Mouse (Mus musculus) limb, embryonic 13.5 days (tissue): ENCODE data around the gene Usp28. TPM values are rescaled to one million over a fixed set of nuclear protein-coding genes. Genes with fewer than 3 reads are reported as not detected.
A peak's percentile ranks its signal among the peaks of the same experiment; 100 is the strongest.
"Not testable (repeated sequence)": the region's sequence is repeated elsewhere in the genome, so short reads cannot be mapped to it uniquely, and the experiment has no call there.

ENCODE experiments used
- ATAC-seq: fragments of 200-750 bp; cut with Nextera tagmentation; 2 replicates; pipeline ENCODE4 v1.8.0; 2017; ENCODE audit warnings: low read depth, moderate number of reproducible peaks, moderate TSS enrichment; ENCODE audit not compliant: low FRiP score
- H3K27ac ChIP-seq: fragments of 300-500 bp; sonication (generic); 2 replicates; pipeline ENCODE4 v1.5.1; 2015; ENCODE audit warnings: inconsistent platforms, mild to moderate bottlenecking, moderate library complexity
- H3K27me3 ChIP-seq: fragments of 300-500 bp; sonication (generic); 2 replicates; pipeline ENCODE4 v1.6.1; 2015; ENCODE audit warnings: mild to moderate bottlenecking, inconsistent platforms
- H3K36me3 ChIP-seq: fragments of 300-500 bp; sonication (generic); 2 replicates; pipeline ENCODE4 v1.6.1; 2015; ENCODE audit warnings: inconsistent platforms, mild to moderate bottlenecking, moderate library complexity
- H3K4me1 ChIP-seq: fragments of 300-500 bp; sonication (generic); 2 replicates; pipeline ENCODE4 v1.6.1; 2015; ENCODE audit warnings: inconsistent platforms
- H3K4me2 ChIP-seq: fragments of 300-500 bp; sonication (generic); replicated peaks from 2 replicates; pipeline ENCODE4 v1.6.1; 2015; ENCODE audit warnings: inconsistent platforms, mild to moderate bottlenecking, moderate library complexity
- H3K4me3 ChIP-seq: fragments of 300-500 bp; sonication (generic); 2 replicates; pipeline ENCODE4 v1.5.1; 2015; ENCODE audit warnings: moderate library complexity, mild to moderate bottlenecking, inconsistent platforms
- H3K9ac ChIP-seq: fragments of 300-500 bp; sonication (generic); 2 replicates; pipeline ENCODE4 v1.6.1; 2015; ENCODE audit warnings: mild to moderate bottlenecking, inconsistent platforms
- H3K9me3 ChIP-seq: fragments of 300-500 bp; sonication (generic); 2 replicates; pipeline ENCODE4 v1.6.1; 2016; ENCODE audit warnings: inconsistent platforms
- WGBS: fragments of 180-500 bp; shearing (Covaris S2); methylation state at CpG from one replicate; pipeline ENCODE4 v1.1.7; 2015; 5-methylcytosine and 5-hydroxymethylcytosine counted together
- polyA plus RNA-seq: library from polyadenylated mRNA; unstranded; fragments of >200 nt; fragmentation: Nextera tagmentation; extraction: Ambion mirVana; gene quantifications from 2 replicates; pipeline ENCODE4 v1.2.1, GENCODE M21; 2015

The Usp28 gene
- 37.9 and 44.7 TPM in 2 replicates for polyA plus RNA-seq

GRCm38 (mm10) chr9:48984845-48985707 is at the start of gene Usp28:
Gene Usp28, plus strand, starts transcription at chr9:48985375.
- WGBS, result under 1% methylated on average over 76 of the region's 94 CpGs
- peak within 1 kb of the TSS; percentile 85 for H3K27ac ChIP-seq
- H3K9me3 ChIP-seq, result no peaks in the 10 kb centered on the region
- peak within 1 kb of the TSS; percentile 87 for H3K9ac ChIP-seq
- peak within 1 kb of the TSS; percentile 74 for H3K4me3 ChIP-seq
- no peaks in the 10 kb centered on the region for H3K27me3 ChIP-seq
- peaks cover 4% of the 10 kb centered on the region; the same call in 1 of the 2 replicates for H3K36me3 ChIP-seq
- peaks cover 22% of the 10 kb centered on the region for H3K4me1 ChIP-seq
- ATAC-seq, result peak; percentile 93
- H3K4me2 ChIP-seq, result peak within 1 kb of the TSS; percentile 77

- Histone ChIP-seq H3K9me3 (no peaks in the 10 kb centered on the region), H3K27ac (no peak overlapping the region), H3K4me2 (no peak overlapping the region), H3K27me3 (no peaks in the 10 kb centered on the region), H3K36me3 (no peaks in the 10 kb centered on the region), H3K9ac (no peak overlapping the region), H3K4me1 (no peaks in the 10 kb centered on the region), H3K4me3 (no peak overlapping the region)
- ATAC-seq, result no peak
- WGBS, result 80% methylated on average over 1 of the region's 1 CpGs
Observed at GRCm38 (mm10) chr9:48942349-48942748, 42.8 kb upstream of the Usp28 start.

GRCm38 (mm10) chr9:48947565-48947964 is 37.6 kb upstream of the Usp28 start:
- 88% methylated on average over 4 of the region's 4 CpGs for WGBS
- Histone ChIP-seq H3K4me3 (no peak overlapping the region), H3K36me3 (no peaks in the 10 kb centered on the region), H3K4me1 (no peaks in the 10 kb centered on the region), H3K9me3 (no peaks in the 10 kb centered on the region), H3K27me3 (no peaks in the 10 kb centered on the region), H3K9ac (no peak overlapping the region), H3K27ac (no peak overlapping the region), H3K4me2 (no peak overlapping the region)
- ATAC-seq, result no peak

GRCm38 (mm10) chr9:48961314-48961713 is 23.9 kb upstream of the Usp28 start:
- Histone ChIP-seq H3K27ac (no peak overlapping the region), H3K27me3 (peaks cover 30% of the 10 kb centered on the region), H3K9me3 (no peaks in the 10 kb centered on the region), H3K4me2 (peak overlapping the region; percentile 25; the same call in 1 of the 2 replicates), H3K4me1 (no peaks in the 10 kb centered on the region), H3K36me3 (no peaks in the 10 kb centered on the region), H3K4me3 (no peak overlapping the region), H3K9ac (no peak overlapping the region)
- ATAC-seq, result no peak
- 31% methylated on average over 12 of the region's 12 CpGs for WGBS

GRCm38 (mm10) chr9:48962131-48962530 is 23.0 kb upstream of the Usp28 start:
- Histone ChIP-seq H3K4me3 (no peak overlapping the region), H3K9me3 (no peaks in the 10 kb centered on the region), H3K27ac (no peak overlapping the region; the same call in 1 of the 2 replicates), H3K27me3 (peaks cover 30% of the 10 kb centered on the region), H3K4me1 (no peaks in the 10 kb centered on the region), H3K4me2 (no peak overlapping the region), H3K9ac (no peak overlapping the region), H3K36me3 (no peaks in the 10 kb centered on the region)
- WGBS, result 39% methylated on average over 7 of the region's 7 CpGs
- no peak for ATAC-seq

- no peak within 1 kb of the TSS for H3K9ac ChIP-seq
- no peak for ATAC-seq
- no peak within 1 kb of the TSS for H3K4me3 ChIP-seq
- H3K27ac ChIP-seq, result no peak within 1 kb of the TSS
- H3K4me2 ChIP-seq, result no peak within 1 kb of the TSS
- no peaks in the 10 kb centered on the region for H3K36me3 ChIP-seq
- H3K4me1 ChIP-seq, result no peaks in the 10 kb centered on the region
- H3K27me3 ChIP-seq, result peaks cover 30% of the 10 kb centered on the region
- H3K9me3 ChIP-seq, result no peaks in the 10 kb centered on the region
- WGBS, result 72% methylated on average over 7 of the region's 7 CpGs
Observed at GRCm38 (mm10) chr9:48964587-48965040, 20.6 kb upstream of the Usp28 start, which contains the start of gene Htr3b. Gene Htr3b, minus strand, starts transcription at chr9:48964990.

GRCm38 (mm10) chr9:48972494-48972893 is 12.7 kb upstream of the Usp28 start:
- no peaks in the 10 kb centered on the region for H3K4me1 ChIP-seq
- H3K27ac ChIP-seq, result no peak overlapping the region
- WGBS, result 23% methylated on average over 3 of the region's 3 CpGs
- H3K27me3 ChIP-seq, result no peaks in the 10 kb centered on the region
- no peaks in the 10 kb centered on the region for H3K36me3 ChIP-seq
- no peak overlapping the region for H3K4me3 ChIP-seq
- H3K9me3 ChIP-seq, result no peaks in the 10 kb centered on the region
- H3K4me2 ChIP-seq, result no peak overlapping the region
- H3K9ac ChIP-seq, result no peak overlapping the region
- no peak for ATAC-seq

- H3K4me2 ChIP-seq, result no peak overlapping the region
- 76% methylated on average over 6 of the region's 6 CpGs for WGBS
- H3K9me3 ChIP-seq, result no peaks in the 10 kb centered on the region
- no peaks in the 10 kb centered on the region for H3K27me3 ChIP-seq
- H3K36me3 ChIP-seq, result no peaks in the 10 kb centered on the region
- H3K4me3 ChIP-seq, result no peak overlapping the region
- ATAC-seq, result no peak
- no peak overlapping the region for H3K27ac ChIP-seq
- no peak overlapping the region for H3K9ac ChIP-seq
- no peaks in the 10 kb centered on the region for H3K4me1 ChIP-seq
Observed at GRCm38 (mm10) chr9:48976661-48977355, 8.4 kb upstream of the Usp28 start.

GRCm38 (mm10) chr9:48980371-48980770 is 4.8 kb upstream of the Usp28 start:
- Histone ChIP-seq H3K9me3 (no peaks in the 10 kb centered on the region), H3K27ac (no peak overlapping the region), H3K36me3 (no peaks in the 10 kb centered on the region), H3K27me3 (no peaks in the 10 kb centered on the region), H3K4me3 (no peak overlapping the region), H3K9ac (no peak overlapping the region), H3K4me1 (peaks cover 3% of the 10 kb centered on the region; the same call in 1 of the 2 replicates), H3K4me2 (no peak overlapping the region)
- ATAC-seq, result no peak
- 55% methylated on average over 5 of the region's 5 CpGs for WGBS

- Histone ChIP-seq H3K36me3 (no peaks in the 10 kb centered on the region), H3K27me3 (no peaks in the 10 kb centered on the region), H3K27ac (no peak overlapping the region), H3K4me3 (no peak overlapping the region), H3K4me2 (no peak overlapping the region), H3K4me1 (peaks cover 3% of the 10 kb centered on the region; the same call in 1 of the 2 replicates), H3K9me3 (no peaks in the 10 kb centered on the region), H3K9ac (no peak overlapping the region)
- no peak for ATAC-seq
- 82% methylated on average over 3 of the region's 3 CpGs for WGBS
Observed at GRCm38 (mm10) chr9:48980781-48981180, 4.4 kb upstream of the Usp28 start.

GRCm38 (mm10) chr9:48981827-48982226 is 3.3 kb upstream of the Usp28 start:
- no peak for ATAC-seq
- Histone ChIP-seq H3K4me1 (peaks cover 8% of the 10 kb centered on the region), H3K4me2 (no peak overlapping the region), H3K4me3 (no peak overlapping the region), H3K9me3 (no peaks in the 10 kb centered on the region), H3K27ac (no peak overlapping the region), H3K36me3 (no peaks in the 10 kb centered on the region), H3K27me3 (no peaks in the 10 kb centered on the region), H3K9ac (no peak overlapping the region)

- H3K4me2 ChIP-seq, H3K36me3 ChIP-seq, H3K9ac ChIP-seq, H3K9me3 ChIP-seq, H3K27me3 ChIP-seq, H3K4me3 ChIP-seq, ATAC-seq, H3K27ac ChIP-seq: not testable (repeated sequence)
- peaks cover 22% of the 10 kb centered on the region for H3K4me1 ChIP-seq
- WGBS, result 94% methylated on average over 6 of the region's 6 CpGs
Observed at GRCm38 (mm10) chr9:48983801-48984200, 1.4 kb upstream of the Usp28 start.
